Mouse (Mus musculus): Measurements from ENCODE around the gene Nisch.

Nisch gene

DNA sequence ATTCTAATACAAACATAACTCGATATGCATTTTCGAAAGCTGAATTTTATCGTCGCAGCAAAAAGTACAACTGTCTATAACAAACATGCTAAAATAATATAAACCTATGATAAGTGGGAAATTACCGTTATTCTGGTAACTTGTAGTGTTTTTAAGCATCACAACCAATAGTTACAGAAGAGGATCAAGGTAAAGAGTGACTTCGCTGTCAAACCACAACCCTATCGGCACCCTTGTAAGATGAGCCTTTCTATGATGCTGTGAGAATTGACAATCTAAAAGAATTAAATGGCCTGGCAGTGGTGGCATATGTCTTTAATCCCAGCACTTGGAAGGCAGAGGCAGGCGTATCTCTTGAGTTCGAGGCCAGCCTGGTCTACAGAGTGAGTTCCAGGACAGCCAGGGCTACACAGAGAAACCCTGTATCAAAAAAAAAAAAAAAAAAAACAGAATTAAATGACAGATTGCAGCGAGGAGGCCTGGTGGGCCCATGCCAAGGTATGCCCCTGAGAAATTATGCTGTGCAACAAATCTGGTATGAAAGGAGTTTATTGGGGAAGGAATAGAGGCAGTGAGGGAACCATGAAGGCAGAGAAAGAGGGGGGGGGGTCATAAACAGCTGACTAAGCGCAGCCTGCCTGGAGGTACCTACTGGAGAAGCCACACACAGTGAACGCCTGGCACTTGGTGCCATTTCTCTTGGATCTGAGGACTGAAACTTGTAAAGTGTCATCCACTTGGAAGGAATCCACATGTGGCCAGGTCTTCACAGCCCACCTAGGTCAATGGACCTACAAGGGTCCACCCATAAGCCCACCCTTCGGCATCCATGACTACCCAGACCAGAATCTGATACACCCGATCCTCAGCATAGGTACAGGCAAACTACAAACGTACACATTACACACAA is 87.2 kb downstream of the Nisch start:
- no peak for DNase-seq (ENCODE audit: low read depth)

DNA sequence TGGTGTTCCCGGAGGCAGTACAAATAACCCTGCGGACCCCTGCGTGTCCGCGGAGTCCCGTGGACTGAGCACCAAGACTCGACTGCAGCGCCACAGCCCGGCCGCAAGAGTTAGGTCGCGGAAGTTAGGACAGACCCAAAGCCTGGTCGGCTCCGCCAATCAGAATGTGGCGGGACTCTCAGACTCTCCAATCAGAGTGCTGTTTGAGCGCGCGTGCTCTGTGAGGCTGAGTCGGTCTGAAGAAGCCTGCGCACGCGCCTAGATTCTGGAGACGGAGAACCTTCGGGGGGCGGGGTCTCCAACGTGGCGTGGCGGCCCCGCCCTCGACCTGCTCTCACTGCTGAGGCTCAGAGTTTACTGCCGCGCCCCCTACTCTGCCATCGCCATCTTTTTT is 87.9 kb downstream of the Nisch start, which contains the start of gene Smim4:
Gene Smim4, minus strand, starts transcription at position 131 of the 394 bp plus-strand sequence.
- DNase-seq (ENCODE audit: low read depth): peak; percentile 99

DNA sequence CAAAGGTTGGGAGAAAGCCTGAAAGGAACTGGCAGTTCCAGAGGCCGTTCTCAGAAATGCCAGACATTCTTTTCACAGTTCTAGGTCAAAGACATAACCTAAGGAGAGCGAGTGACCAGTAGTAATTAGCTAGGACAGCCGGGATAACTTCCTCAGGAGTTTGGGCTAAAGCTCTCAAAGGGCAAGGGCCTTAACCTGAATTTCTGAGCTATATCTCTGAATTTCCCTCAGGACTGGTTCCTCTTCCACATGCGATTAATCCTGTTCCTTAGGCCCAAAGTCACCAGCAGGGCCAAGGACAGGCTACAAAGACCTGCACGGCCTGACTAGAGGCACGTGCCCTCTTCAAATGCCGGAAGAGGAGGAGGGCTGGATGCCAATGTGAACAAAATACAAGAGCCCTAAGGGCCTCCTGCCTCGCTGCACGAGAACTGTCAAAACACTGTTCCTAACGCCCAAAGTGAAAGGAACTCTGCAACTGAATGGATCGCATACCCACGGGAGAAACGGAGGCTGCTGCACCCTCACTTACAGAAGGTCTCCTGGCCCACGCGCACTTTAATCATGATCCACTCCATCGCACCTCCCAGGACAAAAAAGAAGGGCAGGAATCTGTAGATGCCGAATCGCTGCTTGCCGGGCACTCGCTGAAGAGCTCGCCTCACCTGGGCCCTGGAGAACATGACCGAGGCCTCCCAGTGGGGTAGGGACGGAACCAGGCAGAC is 88.5 kb downstream of the Nisch start:
- peak; percentile 85 for DNase-seq (ENCODE audit: low read depth)

DNA sequence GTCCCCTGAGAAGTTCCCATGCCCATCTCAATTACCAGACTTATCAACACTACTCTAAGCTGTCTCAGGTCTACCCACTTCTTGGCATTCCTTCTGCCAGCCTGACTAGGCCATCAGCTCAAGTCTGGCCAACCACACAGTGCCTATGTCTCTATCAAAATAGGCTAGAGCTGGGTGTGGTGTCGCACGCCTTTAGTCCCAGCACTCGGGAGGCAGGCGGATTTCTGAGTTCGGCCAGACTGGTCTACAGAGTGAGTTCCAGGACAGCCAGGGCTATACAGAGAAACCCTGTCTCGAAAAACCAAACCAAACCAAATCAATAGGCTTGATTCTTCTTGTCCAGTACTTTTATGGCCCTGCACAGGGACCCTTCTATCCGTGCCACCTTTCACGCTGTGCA is 89.9 kb downstream of the Nisch start:
- DNase-seq (ENCODE audit: low read depth): no peak

DNA sequence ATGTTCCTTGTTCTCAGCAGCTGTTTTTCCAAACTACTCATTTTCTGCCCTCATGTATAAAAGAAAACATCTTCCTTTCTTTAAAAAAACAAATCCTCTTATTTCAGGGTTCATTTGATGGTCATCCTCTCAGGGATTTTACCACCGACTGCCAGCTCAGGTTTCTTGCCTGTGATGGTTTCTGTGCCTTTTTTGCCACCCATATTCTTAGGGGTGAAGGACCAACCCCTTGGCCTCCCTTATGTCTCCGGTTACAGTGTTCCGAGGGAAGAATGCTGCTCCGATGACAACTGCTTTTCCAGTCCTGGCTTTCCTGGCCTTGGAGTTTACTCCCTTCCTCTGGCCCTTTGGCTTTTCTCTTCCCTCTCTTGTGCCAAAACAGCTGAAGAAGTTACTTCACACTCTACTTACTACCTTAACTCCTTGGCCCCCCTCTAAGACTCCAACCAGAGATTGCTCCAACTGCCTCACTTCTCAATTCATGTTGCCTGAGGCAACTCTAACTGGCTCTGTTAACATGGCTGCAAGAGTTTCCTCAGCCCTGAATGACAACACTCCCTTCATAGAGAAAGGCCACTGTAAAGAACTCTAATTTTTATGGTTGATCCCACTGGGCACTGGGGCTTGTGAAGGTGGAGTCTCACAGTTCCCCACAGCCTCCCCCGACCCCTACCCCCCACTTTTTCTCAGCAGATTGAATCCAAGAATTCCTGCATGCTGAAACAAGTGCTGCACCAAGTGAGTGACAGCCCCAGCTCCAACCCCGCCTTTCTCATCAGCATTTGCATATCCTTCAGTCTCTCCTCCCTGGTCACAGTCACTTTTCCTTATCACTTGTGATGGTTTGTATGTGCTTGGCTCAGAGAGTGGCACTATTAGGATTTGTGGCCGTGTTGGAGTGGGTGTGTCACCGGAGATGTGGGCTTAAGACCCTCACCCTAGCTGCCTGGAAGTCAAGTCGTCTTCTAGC is 91.4 kb downstream of the Nisch start:
- DNase-seq (ENCODE audit: low read depth): peak; percentile 39
